Mouse (Mus musculus) limb, embryonic 12.5 days (tissue): ENCODE results near the gene Efhd2. TPM values are rescaled to one million over a fixed set of nuclear protein-coding genes. Genes with fewer than 3 reads are reported as not detected.

Experiments used
- ATAC-seq: fragments of 200-750 bp; cut with Nextera tagmentation; 2 replicates; pipeline ENCODE4 v1.8.0; 2017; ENCODE audit warnings: low read depth, moderate TSS enrichment; ENCODE audit not compliant: insufficient number of reproducible peaks, insufficient read depth, low FRiP score, low TSS enrichment
- H3K27ac ChIP-seq: fragments of 300-500 bp; sonication (generic); 2 replicates; pipeline ENCODE4 v1.5.1; 2016; ENCODE audit warnings: mild to moderate bottlenecking, moderate library complexity
- H3K27me3 ChIP-seq: fragments of 300-500 bp; sonication (generic); 2 replicates; pipeline ENCODE4 v1.6.1; 2016; ENCODE audit warnings: mild to moderate bottlenecking, moderate library complexity
- H3K36me3 ChIP-seq: fragments of 300-500 bp; sonication (generic); 2 replicates; pipeline ENCODE4 v1.6.1; 2016; ENCODE audit warnings: mild to moderate bottlenecking, moderate library complexity
- H3K4me1 ChIP-seq: fragments of 300-500 bp; sonication (generic); replicated peaks from 2 replicates; pipeline ENCODE4 v1.6.1; 2016
- H3K4me2 ChIP-seq: fragments of 300-500 bp; sonication (generic); 2 replicates; pipeline ENCODE4 v1.6.1; 2016; ENCODE audit warnings: mild to moderate bottlenecking, moderate library complexity
- H3K4me3 ChIP-seq: fragments of 300-500 bp; sonication (generic); replicated peaks from 2 replicates; pipeline ENCODE4 v1.5.1; 2016; ENCODE audit warnings: mild to moderate bottlenecking
- H3K9ac ChIP-seq: fragments of 300-500 bp; sonication (generic); replicated peaks from 2 replicates; pipeline ENCODE4 v1.6.1; 2016; ENCODE audit warnings: mild to moderate bottlenecking, moderate library complexity
- H3K9me3 ChIP-seq: fragments of 300-500 bp; sonication (generic); 2 replicates; pipeline ENCODE4 v1.6.1; 2016; ENCODE audit warnings: mild to moderate bottlenecking, moderate library complexity
- WGBS: fragments of 180-500 bp; shearing (Covaris S2); methylation state at CpG from one replicate; pipeline ENCODE4 v1.1.7; 2016; 5-methylcytosine and 5-hydroxymethylcytosine counted together
- polyA plus RNA-seq: library from polyadenylated mRNA; unstranded; fragments of >200 nt; fragmentation: Nextera tagmentation; extraction: Ambion mirVana; gene quantifications from 2 replicates; pipeline ENCODE4 v1.2.1, GENCODE M21; 2016

Efhd2 gene
- polyA plus RNA-seq, 1 experiment from 2014 or later: 48.4 TPM

DNA sequence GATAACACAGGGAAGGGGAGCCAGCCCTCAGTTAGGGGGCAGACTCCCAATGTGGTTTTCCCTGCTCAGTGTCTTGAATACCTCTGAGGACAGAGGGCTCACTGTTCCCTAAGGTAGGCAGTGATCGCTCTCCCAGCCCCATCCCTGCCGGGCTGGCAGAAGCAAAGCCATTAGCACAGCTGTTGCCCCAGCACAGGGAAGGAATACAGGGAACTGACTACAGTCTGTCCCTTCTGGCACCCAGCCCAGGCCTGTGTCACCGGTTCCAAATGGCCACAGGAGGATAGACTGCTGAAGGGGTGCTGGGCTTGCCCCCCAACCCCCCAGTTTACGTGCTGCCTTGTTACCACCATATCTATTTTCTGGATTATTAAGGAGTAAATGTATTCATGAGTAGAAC lies 7.2 kb downstream of the Efhd2 start:
- Histone ChIP-seq H3K27ac (peak overlapping the region; percentile 50; the same call in 1 of the 2 replicates), H3K27me3 (0 out of 2 replicates have a peak, but pooled peaks cover under 1% of the 10 kb centered on the region), H3K4me2 (no peak overlapping the region), H3K9me3 (no peaks in the 10 kb centered on the region), H3K9ac (no peak overlapping the region), H3K4me3 (no peak overlapping the region), H3K4me1 (peaks cover 34% of the 10 kb centered on the region), H3K36me3 (no peaks in the 10 kb centered on the region)
- 40% methylated on average over 4 of the region's 4 CpGs for WGBS
- 0 out of 2 replicates have a peak, but pooled peaks have one; percentile 28 for ATAC-seq

DNA sequence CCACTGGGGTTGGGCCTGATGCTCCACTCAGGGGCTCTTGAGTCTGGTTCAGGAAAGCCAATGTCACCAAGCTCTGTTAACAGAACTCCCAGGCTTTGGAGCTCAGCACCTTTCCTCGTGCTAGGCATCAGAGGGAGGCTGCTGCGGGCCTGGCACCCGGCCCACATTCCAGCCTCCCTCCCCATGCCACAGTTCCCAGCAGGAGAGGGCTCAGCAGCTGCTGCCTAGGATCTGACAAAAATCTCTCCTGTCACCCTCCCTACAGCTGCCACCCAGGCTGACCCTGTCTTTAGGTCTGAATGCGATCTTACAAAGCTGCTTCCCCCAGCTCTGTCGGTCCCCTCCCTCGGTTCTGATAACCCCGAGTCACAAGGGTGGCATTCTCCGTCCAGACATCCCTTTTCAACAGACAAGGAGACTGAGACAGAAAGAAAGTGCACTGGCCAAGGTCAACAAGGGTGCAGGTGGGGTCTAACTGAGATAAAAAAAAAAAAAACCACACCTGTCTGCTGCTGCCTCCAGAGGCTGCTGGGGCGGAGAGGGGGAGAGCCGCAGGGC lies 7.7 kb downstream of the Efhd2 start:
- Histone ChIP-seq H3K36me3 (no peaks in the 10 kb centered on the region), H3K27ac (peak overlapping the region; percentile 50; the same call in 1 of the 2 replicates), H3K9ac (no peak overlapping the region), H3K27me3 (no peaks in the 10 kb centered on the region), H3K4me2 (no peak overlapping the region), H3K4me3 (no peak overlapping the region), H3K9me3 (no peaks in the 10 kb centered on the region), H3K4me1 (peaks cover 29% of the 10 kb centered on the region)
- 35% methylated on average over 10 of the region's 10 CpGs for WGBS
- ATAC-seq: 0 out of 2 replicates have a peak, but pooled peaks have one; percentile 11

DNA sequence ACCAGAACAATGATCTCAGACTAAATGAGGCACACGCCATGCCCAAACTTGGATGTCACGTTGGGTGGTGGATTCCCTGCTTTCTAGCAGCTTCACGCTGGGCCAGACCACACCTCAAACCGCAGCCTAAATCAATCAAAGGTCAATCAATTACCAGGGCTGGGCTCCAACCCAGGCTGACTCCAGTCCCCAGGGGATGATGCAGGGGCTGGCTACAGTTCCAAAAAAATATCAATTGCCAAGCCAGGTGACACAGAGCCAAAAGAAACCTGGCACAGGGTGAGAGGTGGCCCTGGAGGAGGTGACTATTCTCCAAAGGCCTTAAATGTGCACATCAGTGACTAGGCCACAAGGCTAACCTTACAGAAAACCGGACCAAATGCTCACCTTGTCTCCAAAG lies 9.1 kb downstream of the Efhd2 start:
- Histone ChIP-seq H3K9ac (no peak overlapping the region), H3K4me2 (no peak overlapping the region), H3K4me3 (no peak overlapping the region), H3K27ac (no peak overlapping the region), H3K9me3 (no peaks in the 10 kb centered on the region), H3K4me1 (peaks cover 23% of the 10 kb centered on the region), H3K27me3 (no peaks in the 10 kb centered on the region), H3K36me3 (peaks cover 4% of the 10 kb centered on the region; the same call in 1 of the 2 replicates)
- ATAC-seq: no peak
- WGBS: 83% methylated on average over 5 of the region's 5 CpGs

- Histone ChIP-seq H3K4me1 (peaks cover 23% of the 10 kb centered on the region), H3K9me3 (no peaks in the 10 kb centered on the region), H3K36me3 (peaks cover 8% of the 10 kb centered on the region; the same call in 1 of the 2 replicates), H3K9ac (no peak overlapping the region), H3K27ac (no peak overlapping the region), H3K27me3 (no peaks in the 10 kb centered on the region), H3K4me3 (no peak overlapping the region), H3K4me2 (no peak overlapping the region)
- 92% methylated on average over 5 of the region's 5 CpGs for WGBS
- no peak for ATAC-seq
Observed at GRCm38 (mm10) chr4:141865006-141865405, 9.7 kb downstream of the Efhd2 start.

DNA sequence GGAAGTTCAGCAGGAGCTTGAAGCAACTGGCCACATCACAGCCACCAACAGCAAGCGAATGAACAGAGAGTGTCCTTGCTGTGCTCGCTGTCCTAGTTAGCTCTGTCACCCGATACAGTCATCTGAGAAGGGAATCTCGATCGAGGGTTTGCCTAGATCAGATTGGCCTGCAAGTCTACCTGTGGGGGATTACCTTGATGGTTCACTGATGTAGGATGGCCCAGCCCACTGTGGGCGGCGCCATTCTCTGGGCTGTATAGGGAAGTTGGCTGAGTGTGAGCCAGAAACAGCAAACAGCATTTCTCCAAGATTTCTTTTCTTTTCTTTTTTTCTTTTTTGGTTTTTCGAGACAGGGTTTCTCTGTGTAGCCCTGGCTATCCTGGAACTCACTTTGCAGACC lies 10.2 kb downstream of the Efhd2 start:
- WGBS: 94% methylated on average over 8 of the region's 8 CpGs
- H3K4me2 ChIP-seq: no peak overlapping the region
- H3K4me3 ChIP-seq: no peak overlapping the region
- H3K9ac ChIP-seq: no peak overlapping the region
- no peak overlapping the region for H3K27ac ChIP-seq
- peaks cover 13% of the 10 kb centered on the region for H3K36me3 ChIP-seq
- H3K4me1 ChIP-seq: peaks cover 23% of the 10 kb centered on the region
- ATAC-seq: no peak
- H3K27me3 ChIP-seq: no peaks in the 10 kb centered on the region
- H3K9me3 ChIP-seq: no peaks in the 10 kb centered on the region

GRCm38 (mm10) chr4:141863726-141864280 lies 10.9 kb downstream of the Efhd2 start:
- H3K4me1 ChIP-seq: peaks cover 23% of the 10 kb centered on the region
- H3K4me2 ChIP-seq: no peak overlapping the region
- H3K9ac ChIP-seq: no peak overlapping the region
- H3K9me3 ChIP-seq: no peaks in the 10 kb centered on the region
- 87% methylated on average over 7 of the region's 7 CpGs for WGBS
- H3K4me3 ChIP-seq: no peak overlapping the region
- H3K27ac ChIP-seq: no peak overlapping the region
- peaks cover 16% of the 10 kb centered on the region for H3K36me3 ChIP-seq
- no peaks in the 10 kb centered on the region for H3K27me3 ChIP-seq
- ATAC-seq: no peak

DNA sequence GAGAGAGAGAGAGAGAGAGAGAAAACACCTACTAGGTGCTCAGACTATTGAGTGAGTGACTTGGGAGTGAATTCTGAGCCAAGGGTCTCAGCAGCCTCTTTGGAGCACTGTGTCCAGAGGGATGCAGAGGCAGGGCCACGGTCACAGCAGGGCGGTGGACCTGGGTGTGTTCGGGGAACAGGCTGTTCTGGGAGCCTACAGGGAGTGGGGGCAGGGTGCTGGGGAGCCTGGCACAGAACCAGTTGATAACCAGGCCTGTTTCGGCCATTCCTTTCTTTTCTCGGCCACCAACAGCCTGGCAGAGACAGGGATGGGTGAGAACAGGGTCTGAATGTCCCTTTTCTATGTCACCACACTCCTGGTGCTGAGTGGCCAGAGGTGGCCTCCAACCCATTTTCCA lies 11.9 kb downstream of the Efhd2 start:
- H3K4me1 ChIP-seq: peaks cover 19% of the 10 kb centered on the region
- H3K36me3 ChIP-seq: peaks cover 16% of the 10 kb centered on the region
- H3K4me2 ChIP-seq: no peak overlapping the region
- H3K27ac ChIP-seq: no peak overlapping the region
- no peak overlapping the region for H3K9ac ChIP-seq
- no peaks in the 10 kb centered on the region for H3K9me3 ChIP-seq
- H3K27me3 ChIP-seq: no peaks in the 10 kb centered on the region
- WGBS: 84% methylated on average over 5 of the region's 5 CpGs
- no peak overlapping the region for H3K4me3 ChIP-seq
- ATAC-seq: no peak

DNA sequence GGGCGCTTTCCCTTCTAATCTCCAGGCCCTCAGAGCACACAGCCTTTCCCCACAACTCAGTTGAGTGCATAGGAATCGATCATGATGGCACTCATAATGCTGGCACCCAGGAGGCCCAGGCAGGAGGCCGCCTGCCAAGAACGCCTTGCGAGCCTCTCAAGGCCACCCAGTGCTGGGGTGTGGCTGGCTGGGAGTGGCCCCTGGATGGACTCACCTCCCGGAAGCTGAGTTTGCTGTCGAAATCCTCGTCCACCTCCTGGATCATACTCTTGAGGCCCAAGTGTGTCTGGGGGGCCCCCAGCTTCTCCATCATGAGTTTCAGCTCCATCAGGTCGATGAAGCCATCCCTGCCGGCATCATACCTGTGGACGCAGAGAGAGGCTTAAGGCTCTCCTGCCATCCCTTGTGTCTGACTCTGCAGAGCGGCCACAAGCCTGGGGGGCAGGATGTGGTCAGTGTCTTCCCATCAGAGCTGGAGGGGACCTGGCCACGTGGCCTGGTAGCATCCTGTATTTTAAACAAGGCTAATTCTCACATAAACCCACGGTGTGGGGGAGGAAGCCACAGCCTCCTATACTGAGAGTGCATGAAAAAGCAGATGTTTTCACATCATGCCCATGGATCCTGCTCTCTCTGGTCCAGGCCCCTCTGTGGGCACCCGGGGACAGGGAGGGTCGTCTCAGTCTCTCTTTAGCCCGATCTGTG lies 13.0 kb downstream of the Efhd2 start:
- Histone ChIP-seq H3K27ac (no peak overlapping the region), H3K4me2 (no peak overlapping the region), H3K9me3 (no peaks in the 10 kb centered on the region), H3K4me1 (peaks cover 8% of the 10 kb centered on the region), H3K9ac (no peak overlapping the region), H3K4me3 (no peak overlapping the region), H3K27me3 (no peaks in the 10 kb centered on the region), H3K36me3 (peaks cover 16% of the 10 kb centered on the region)
- ATAC-seq: no peak
- 86% methylated on average over 17 of the region's 17 CpGs for WGBS

GRCm38 (mm10) chr4:141860246-141860841 lies 14.4 kb downstream of the Efhd2 start:
- Histone ChIP-seq H3K4me1 (0 out of 2 replicates have a peak, but pooled peaks cover 3% of the 10 kb centered on the region), H3K36me3 (peaks cover 16% of the 10 kb centered on the region), H3K9ac (no peak overlapping the region), H3K9me3 (no peaks in the 10 kb centered on the region), H3K27ac (no peak overlapping the region), H3K4me3 (no peak overlapping the region), H3K27me3 (no peaks in the 10 kb centered on the region), H3K4me2 (no peak overlapping the region)
- WGBS: 63% methylated on average over 19 of the region's 19 CpGs
- ATAC-seq: no peak

DNA sequence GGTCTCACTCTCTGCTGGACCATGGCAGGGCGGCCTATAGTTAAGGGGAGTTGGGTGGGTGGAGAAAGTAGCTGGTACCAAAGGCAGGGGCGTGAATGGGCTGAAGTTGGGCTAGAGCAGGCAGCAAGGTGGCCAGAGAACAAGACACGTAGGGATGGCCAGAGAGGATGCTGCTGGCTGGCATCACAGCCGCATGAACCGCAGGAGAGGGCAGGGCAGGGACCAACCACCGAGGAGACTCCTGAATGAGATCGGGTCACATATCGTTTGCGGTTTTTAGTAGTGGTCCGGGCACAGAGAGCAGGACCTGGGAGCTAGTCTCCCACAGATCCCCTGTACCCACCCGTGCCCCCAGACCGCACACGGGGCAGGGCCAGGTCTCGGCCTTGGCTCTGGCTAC lies 15.4 kb downstream of the Efhd2 start:
- Histone ChIP-seq H3K27ac (no peak overlapping the region), H3K36me3 (peaks cover 16% of the 10 kb centered on the region), H3K27me3 (no peaks in the 10 kb centered on the region), H3K4me1 (0 out of 2 replicates have a peak, but pooled peaks cover 3% of the 10 kb centered on the region), H3K4me2 (no peak overlapping the region), H3K9me3 (no peaks in the 10 kb centered on the region), H3K4me3 (no peak overlapping the region), H3K9ac (no peak overlapping the region)
- ATAC-seq: no peak
- 88% methylated on average over 14 of the region's 14 CpGs for WGBS

DNA sequence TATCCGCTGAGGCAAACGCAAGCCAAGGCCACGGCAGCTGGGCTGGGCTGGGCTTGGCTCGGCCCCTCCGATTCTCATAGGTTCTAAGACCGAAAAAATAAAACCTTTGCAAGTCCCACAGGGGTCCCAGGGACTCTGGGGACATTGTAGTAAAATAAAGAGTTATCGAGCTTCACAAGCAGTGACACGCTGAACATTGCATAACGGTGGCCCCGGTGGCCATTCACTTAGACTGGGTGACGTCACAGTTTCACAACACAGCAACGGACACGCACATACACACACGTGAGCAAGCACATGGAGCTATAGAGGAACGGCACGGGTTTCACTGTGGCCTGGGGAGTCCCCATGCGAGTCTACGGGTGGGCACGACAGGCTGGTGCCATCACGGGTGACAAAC lies 16.2 kb downstream of the Efhd2 start:
- Histone ChIP-seq H3K9me3 (no peaks in the 10 kb centered on the region), H3K4me2 (no peak overlapping the region), H3K27me3 (no peaks in the 10 kb centered on the region), H3K9ac (no peak overlapping the region), H3K36me3 (peaks cover 16% of the 10 kb centered on the region), H3K4me1 (no peaks in the 10 kb centered on the region), H3K4me3 (no peak overlapping the region), H3K27ac (no peak overlapping the region)
- no peak for ATAC-seq
- 94% methylated on average over 20 of the region's 20 CpGs for WGBS
